Mouse (Mus musculus) forebrain, embryonic 11.5 days (tissue): Measurements from ENCODE around the gene Ruvbl1. TPM values are rescaled to one million over a fixed set of nuclear protein-coding genes. Genes with fewer than 3 reads are reported as not detected.
A peak's percentile ranks its signal among the peaks of the same experiment; 100 is the strongest.

Experiments
- ATAC-seq: fragments of 200-750 bp; cut with Nextera tagmentation; replicated peaks from 2 replicates; pipeline ENCODE4 v1.8.0; 2017; ENCODE audit warnings: moderate TSS enrichment; ENCODE audit not compliant: low FRiP score
- DNase-seq: peaks from one replicate; pipeline ENCODE4 v3.0.0-alpha.2; 2017; ENCODE audit warnings: low spot score
- H3K27ac ChIP-seq: fragments of 300-500 bp; sonication (generic); 2 replicates; pipeline ENCODE4 v1.5.1; 2014; ENCODE audit warnings: low read depth, low read length
- H3K27me3 ChIP-seq: fragments of 300-500 bp; sonication (generic); 2 replicates; pipeline ENCODE4 v1.6.1; 2014; ENCODE audit warnings: mild to moderate bottlenecking, low read length, mixed read lengths; ENCODE audit not compliant: control insufficient read depth, insufficient read depth
- H3K36me3 ChIP-seq: fragments of 300-500 bp; sonication (generic); 2 replicates; pipeline ENCODE4 v1.6.1; 2014; ENCODE audit warnings: mild to moderate bottlenecking, low read length, moderate library complexity, mixed read lengths; ENCODE audit not compliant: control insufficient read depth, insufficient read depth
- H3K4me1 ChIP-seq: fragments of 300-500 bp; sonication (generic); replicated peaks from 2 replicates; pipeline ENCODE4 v1.6.1; 2014; ENCODE audit warnings: low read length, mixed read lengths; ENCODE audit not compliant: control insufficient read depth, insufficient read depth
- H3K4me2 ChIP-seq: fragments of 300-500 bp; sonication (generic); 2 replicates; pipeline ENCODE4 v1.6.1; 2014; ENCODE audit warnings: low read depth, mild to moderate bottlenecking, low read length, moderate library complexity, mixed read lengths; ENCODE audit not compliant: severe bottlenecking
- H3K4me3 ChIP-seq: fragments of 300-500 bp; sonication (generic); 2 replicates; pipeline ENCODE4 v1.5.1; 2014; ENCODE audit warnings: low read depth, low read length
- H3K9ac ChIP-seq: fragments of 300-500 bp; sonication (generic); 2 replicates; pipeline ENCODE4 v1.6.1; 2014; ENCODE audit warnings: low read length
- H3K9me3 ChIP-seq: fragments of 300-500 bp; sonication (generic); 2 replicates; pipeline ENCODE4 v1.6.1; 2016; ENCODE audit warnings: low read length, mixed read lengths; ENCODE audit not compliant: control insufficient read depth
- whole genome bisulfite sequencing: fragments of 180-500 bp; shearing (Covaris S2); extraction: QIAGEN DNeasy Blood & Tissue Kit; methylation state at CpG from one replicate; pipeline ENCODE4 v1.1.7; 2014; 5-methylcytosine and 5-hydroxymethylcytosine counted together
- polyA plus RNA-seq: library from polyadenylated mRNA; unstranded; fragments of >200 nt; fragmentation: Nextera tagmentation; extraction: Ambion mirVana; gene quantifications from 2 replicates; pipeline ENCODE4 v1.2.1, GENCODE M21; 2014

The Ruvbl1 gene
- polyA plus RNA-seq, 1 experiment from 2014 or later: 166 TPM

GRCm38 (mm10) chr6:88544241-88544640, 79.0 kb downstream of the Ruvbl1 start:
- WGBS: 85% methylated on average over 3 of the region's 3 CpGs
- no peak overlapping the region for H3K27ac ChIP-seq
- H3K9ac ChIP-seq: no peak overlapping the region

GRCm38 (mm10) chr6:88544644-88545396, 79.6 kb downstream of the Ruvbl1 start:
- peak overlapping the region; percentile 4; the same call in 1 of the 2 replicates for H3K9ac ChIP-seq
- 0 out of 2 replicates have a peak overlapping the region, but pooled peaks have one; percentile 9 for H3K4me2 ChIP-seq
- peaks cover 3% of the 10 kb centered on the region for H3K4me1 ChIP-seq
- no peaks in the 10 kb centered on the region for H3K36me3 ChIP-seq
- ATAC-seq (no peak), DNase-seq (no peak)
- H3K27me3 ChIP-seq: peaks cover 4% of the 10 kb centered on the region; the same call in 1 of the 2 replicates
- H3K27ac ChIP-seq: no peak overlapping the region
- WGBS: 29% methylated on average over 11 of the region's 11 CpGs
- no peaks in the 10 kb centered on the region for H3K9me3 ChIP-seq
- no peak overlapping the region for H3K4me3 ChIP-seq

More at GRCm38 (mm10) chr6:88544241-88544640, 79.0 kb downstream of the Ruvbl1 start:
- H3K4me2 ChIP-seq: no peak overlapping the region
- peaks cover 4% of the 10 kb centered on the region; the same call in 1 of the 2 replicates for H3K27me3 ChIP-seq
- no peak for DNase-seq
- no peak overlapping the region for H3K4me3 ChIP-seq
- ATAC-seq: no peak
- H3K4me1 ChIP-seq: peaks cover 3% of the 10 kb centered on the region
- no peaks in the 10 kb centered on the region for H3K9me3 ChIP-seq
- no peaks in the 10 kb centered on the region for H3K36me3 ChIP-seq

- ATAC-seq (no peak), DNase-seq (peak; percentile 52)
- H3K9ac ChIP-seq: peak overlapping the region; percentile 4; the same call in 1 of the 2 replicates
- no peaks in the 10 kb centered on the region for H3K9me3 ChIP-seq
- peaks cover 3% of the 10 kb centered on the region for H3K4me1 ChIP-seq
- no peak overlapping the region for H3K27ac ChIP-seq
- no peaks in the 10 kb centered on the region for H3K36me3 ChIP-seq
- 12% methylated on average over 10 of the region's 10 CpGs for WGBS
- H3K4me3 ChIP-seq: no peak overlapping the region
- H3K27me3 ChIP-seq: peaks cover 4% of the 10 kb centered on the region; the same call in 1 of the 2 replicates
- 0 out of 2 replicates have a peak overlapping the region, but pooled peaks have one; percentile 9 for H3K4me2 ChIP-seq
Measured at GRCm38 (mm10) chr6:88545397-88545790, 80.2 kb downstream of the Ruvbl1 start.

Other genes with a start within 250 kb of the Ruvbl1 start
- gene Dnajb8, start 243.1 kb upstream of the Ruvbl1 start, polyA plus RNA-seq: not detected in 2 replicates
- 41.3 and 48.5 TPM in 2 replicates for gene Eefsec, start 18.9 kb upstream of the Ruvbl1 start, polyA plus RNA-seq
- 199 and 202 TPM in 2 replicates for gene Sec61a1, start 53.5 kb downstream of the Ruvbl1 start, polyA plus RNA-seq
- gene Kbtbd12, start 172.5 kb downstream of the Ruvbl1 start, polyA plus RNA-seq: 0.21 TPM in 1 of 2 replicates, not detected in the other